Mouse (Mus musculus): ENCODE results near the gene Ube2d1. TPM values are rescaled to one million over a fixed set of nuclear protein-coding genes. Genes with fewer than 3 reads are reported as not detected.

The Ube2d1 gene
- total RNA-seq (2023): 10 to 100 TPM; 13.1 to 17.9 TPM

GRCm38 (mm10) chr10:71285126-71285580 is at the start of gene Ube2d1:
Gene Ube2d1, minus strand, starts transcription at chr10:71285262.

GRCm38 (mm10) chr10:71238240-71238554 is 46.9 kb downstream of the Ube2d1 start, which contains the start of gene Tfam:
Gene Tfam, minus strand, starts transcription at chr10:71238280.

Other genes with a start within 250 kb of the Ube2d1 start
- under 1 TPM; 0.07 to 0.11 TPM for gene Bicc1, start 125.6 kb downstream of the Ube2d1 start, total RNA-seq (2023)
- 10 to 100 TPM; 15.9 to 16.6 TPM for gene Tfam, start 47.0 kb downstream of the Ube2d1 start, total RNA-seq (2023)
- 10 to 100 TPM; 10.9 to 18.1 TPM for gene Cisd1, start 59.7 kb upstream of the Ube2d1 start, total RNA-seq (2023)
- gene Ipmk, start 62.5 kb upstream of the Ube2d1 start, total RNA-seq (2023): 10 to 100 TPM; 69.8 to 70.6 TPM

Measured in neutrophil, adult 59 days (primary cell).